ENCODE assay signal across 28 mouse cellular contexts in the genomic region with DNA sequence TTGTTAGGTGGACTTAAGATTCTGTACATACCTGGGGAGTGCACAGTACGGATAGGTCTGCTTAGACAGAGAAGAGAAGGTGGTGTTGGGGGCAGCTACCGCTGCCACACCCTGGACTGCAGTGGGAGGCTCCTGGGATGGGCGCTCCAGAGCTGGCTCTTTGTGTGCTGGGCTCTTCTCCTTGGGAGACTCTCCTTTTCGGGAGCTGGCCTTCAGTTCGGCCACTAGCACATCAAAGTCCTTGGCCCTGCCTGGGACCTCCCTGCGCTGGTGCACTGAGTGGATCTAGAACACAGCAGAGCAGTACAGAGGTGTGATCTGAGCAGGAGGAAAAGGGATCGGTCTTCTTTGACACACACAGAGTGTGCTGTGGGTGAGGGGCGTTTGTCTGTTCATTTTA. TPM values are rescaled to one million over a fixed set of nuclear protein-coding genes. Genes with fewer than 3 reads are reported as not detected.
A peak's percentile ranks its signal among the peaks of the same experiment; 100 is the strongest.
DNase-seq lines count a peak whose midpoint lies in the region; ATAC-seq lines count a peak whose summit lies in the region.
"Had no signal": no experiment of that assay in that cellular context is flagged by ENCODE, and none has a peak within 500 bp of the region (broad histone marks: within the 10 kb centered on the region; RNA-seq: fewer than 3 reads in every experiment).

No protein-coding gene starts in this region.

- peaks cover 64% of the 10 kb centered on the region for H3K36me3 ChIP-seq in forebrain, embryonic 12.5 days (replicated peaks)
- H3K36me3 ChIP-seq in forebrain, embryonic 14.5 days (ENCODE audit: control insufficient read depth, insufficient read depth, low read length): peaks cover 67% of the 10 kb centered on the region
- peaks cover 68% of the 10 kb centered on the region for H3K36me3 ChIP-seq in midbrain, embryonic 10.5 days
- H3K36me3 ChIP-seq in midbrain, embryonic 13.5 days: peaks cover 61% of the 10 kb centered on the region

- H3K9ac ChIP-seq in forebrain, embryonic 12.5 days: no peak overlapping the region
- H3K9ac ChIP-seq in forebrain, embryonic 14.5 days (ENCODE audit: low read length): no peak overlapping the region
- H3K9ac ChIP-seq in midbrain, embryonic 13.5 days (replicated peaks): no peak overlapping the region
- H3K9ac ChIP-seq: embryonic facial prominence, embryonic 13.5 days; heart, embryonic 13.5 days; hindbrain, embryonic 12.5 days; hindbrain, embryonic 15.5 days had no signal

- peaks cover 29% of the 10 kb centered on the region for H3K4me1 ChIP-seq in forebrain, embryonic 12.5 days
- peaks cover 24% of the 10 kb centered on the region for H3K4me1 ChIP-seq in forebrain, embryonic 14.5 days (ENCODE audit: control insufficient read depth, insufficient read depth, low read length)
- peaks cover 45% of the 10 kb centered on the region for H3K4me1 ChIP-seq in midbrain, embryonic 10.5 days
- peaks cover 28% of the 10 kb centered on the region for H3K4me1 ChIP-seq in midbrain, embryonic 13.5 days (replicated peaks)

- ATAC-seq in forebrain, embryonic 12.5 days (ENCODE audit: low FRiP score): no peak
- no peak for ATAC-seq in forebrain, embryonic 14.5 days
- no peak for ATAC-seq in midbrain, embryonic 13.5 days
- ATAC-seq: intestine, postnatal 0 days; Patski had no signal

- no peak overlapping the region for H3K4me2 ChIP-seq in forebrain, embryonic 12.5 days
- no peak overlapping the region for H3K4me2 ChIP-seq in forebrain, embryonic 14.5 days (ENCODE audit: low read length)
- no peak overlapping the region for H3K4me2 ChIP-seq in midbrain, embryonic 13.5 days (replicated peaks)
- H3K4me2 ChIP-seq: embryonic facial prominence, embryonic 13.5 days; heart, embryonic 13.5 days; hindbrain, embryonic 12.5 days; hindbrain, embryonic 15.5 days had no signal

- no peaks in the 10 kb centered on the region for H3K27me3 ChIP-seq in forebrain, embryonic 12.5 days
- H3K27me3 ChIP-seq in forebrain, embryonic 14.5 days (replicated peaks; ENCODE audit: control insufficient read depth, insufficient read depth, low read length): no peaks in the 10 kb centered on the region
- no peaks in the 10 kb centered on the region for H3K27me3 ChIP-seq in midbrain, embryonic 10.5 days (ENCODE audit: low read depth, poor library complexity, severe bottlenecking)
- H3K27me3 ChIP-seq in midbrain, embryonic 13.5 days: no peaks in the 10 kb centered on the region
- H3K27me3 ChIP-seq: embryonic facial prominence, embryonic 13.5 days; heart, embryonic 13.5 days; hindbrain, embryonic 12.5 days; hindbrain, embryonic 15.5 days; Patski had no signal

- H3K4me3 ChIP-seq in forebrain, embryonic 12.5 days (replicated peaks): no peak overlapping the region
- no peak overlapping the region for H3K4me3 ChIP-seq in forebrain, embryonic 14.5 days (ENCODE audit: low read depth, low read length)
- H3K4me3 ChIP-seq in midbrain, embryonic 10.5 days: no peak overlapping the region
- H3K4me3 ChIP-seq in midbrain, embryonic 13.5 days (replicated peaks): no peak overlapping the region
- H3K4me3 ChIP-seq: embryonic facial prominence, embryonic 10.5 days; embryonic facial prominence, embryonic 13.5 days; erythroblast, embryonic 14.5 days; heart, adult 2 months; heart, embryonic 10.5 days; heart, embryonic 13.5 days; hindbrain, embryonic 12.5 days; hindbrain, embryonic 15.5 days had no signal

- H3K27ac ChIP-seq in forebrain, embryonic 12.5 days: 0 out of 2 replicates have a peak overlapping the region, but pooled peaks have one; percentile 8
- no peak overlapping the region for H3K27ac ChIP-seq in forebrain, embryonic 14.5 days (ENCODE audit: low read depth, low read length)
- H3K27ac ChIP-seq in midbrain, embryonic 10.5 days (replicated peaks): peak overlapping the region; percentile 2; the same call in 1 of the 2 replicates
- no peak overlapping the region for H3K27ac ChIP-seq in midbrain, embryonic 13.5 days
- H3K27ac ChIP-seq: heart, adult 2 months; heart, embryonic 10.5 days; heart, embryonic 13.5 days; hindbrain, embryonic 12.5 days; hindbrain, embryonic 15.5 days had no signal

- 85% methylated on average over 8 of the region's 8 CpGs for WGBS in forebrain, embryonic 12.5 days
- WGBS in forebrain, embryonic 14.5 days: 97% methylated on average over 8 of the region's 8 CpGs
- WGBS in midbrain, embryonic 10.5 days: 90% methylated on average over 8 of the region's 8 CpGs
- 93% methylated on average over 8 of the region's 8 CpGs for WGBS in midbrain, embryonic 13.5 days

- peak; percentile 44 to 62 for DNase-seq in adrenal gland, adult (ENCODE audit: inconsistent age in 2 of 2, low spot score in 1 of 2)
- DNase-seq in adrenal gland, postnatal 10 days: no peak
- DNase-seq in forebrain, embryonic 14.5 days (ENCODE audit: low spot score): no peak
- no peak for DNase-seq in midbrain, embryonic 10.5 days (ENCODE audit: low spot score)
- DNase-seq: adrenal gland, adult 8-10 months; adrenal gland, postnatal 36 days; cerebellum, adult 8-10 months; cerebellum, postnatal 10 days; embryo, embryonic 11 days; gastrocnemius, postnatal 25 days; heart, adult 2 months; heart, postnatal 14 days; kidney, adult 2 months had no signal

- no peaks in the 10 kb centered on the region for H3K9me3 ChIP-seq in forebrain, embryonic 12.5 days
- H3K9me3 ChIP-seq in forebrain, embryonic 14.5 days (replicated peaks; ENCODE audit: control insufficient read depth, low read length): no peaks in the 10 kb centered on the region
- H3K9me3 ChIP-seq in midbrain, embryonic 10.5 days (replicated peaks): no peaks in the 10 kb centered on the region
- no peaks in the 10 kb centered on the region for H3K9me3 ChIP-seq in midbrain, embryonic 13.5 days
- H3K9me3 ChIP-seq: embryonic facial prominence, embryonic 10.5 days; embryonic facial prominence, embryonic 13.5 days; G1E; heart, embryonic 10.5 days; heart, embryonic 13.5 days; hindbrain, embryonic 12.5 days; hindbrain, embryonic 15.5 days had no signal

RNA-seq across cellular contexts. Expression of gene Cyb561d1, which starts 4.6 kb away (rescaled TPM):
- total RNA-seq in adrenal gland, postnatal 10 days (2021): 1 to 10 TPM; 6.6 to 6.9 TPM
- 4.3 and 5.6 TPM in 2 replicates for polyA plus RNA-seq in forebrain, embryonic 12.5 days (2016; fragmentation: Nextera tagmentation; extraction: Ambion mirVana)
- polyA plus RNA-seq in forebrain, embryonic 14.5 days (2014; fragmentation: Nextera tagmentation; extraction: Ambion mirVana): 2.4 and 2.9 TPM in 2 replicates
- polyA plus RNA-seq in midbrain, embryonic 10.5 days (2016; fragmentation: Nextera tagmentation; extraction: Ambion mirVana): 4.9 and 5.0 TPM in 2 replicates
- 4.3 and 5.6 TPM in 2 replicates for polyA plus RNA-seq in midbrain, embryonic 13.5 days (2015; fragmentation: Nextera tagmentation; extraction: Ambion mirVana)

RNA-seq across cellular contexts. Expression of gene Atxn7l2, which starts 5.1 kb away (rescaled TPM):
- total RNA-seq in adrenal gland, postnatal 10 days (2021): 10 to 100 TPM in 1 of 2 experiments, 1 to 10 TPM in 1; 7.6 to 10.1 TPM
- polyA plus RNA-seq in forebrain, embryonic 12.5 days (2016; fragmentation: Nextera tagmentation; extraction: Ambion mirVana): 24.0 and 28.1 TPM in 2 replicates
- polyA plus RNA-seq in forebrain, embryonic 14.5 days (2014; fragmentation: Nextera tagmentation; extraction: Ambion mirVana): 24.1 and 30.1 TPM in 2 replicates
- 18.1 and 23.5 TPM in 2 replicates for polyA plus RNA-seq in midbrain, embryonic 10.5 days (2016; fragmentation: Nextera tagmentation; extraction: Ambion mirVana)
- 27.8 and 28.8 TPM in 2 replicates for polyA plus RNA-seq in midbrain, embryonic 13.5 days (2015; fragmentation: Nextera tagmentation; extraction: Ambion mirVana)

RNA-seq across cellular contexts. Expression of gene Amigo1, which starts 19.5 kb away (rescaled TPM):
- 10 to 100 TPM; 13.1 to 18.4 TPM for total RNA-seq in adrenal gland, postnatal 10 days (2021)
- 7.5 and 8.9 TPM in 2 replicates for polyA plus RNA-seq in forebrain, embryonic 12.5 days (2016; fragmentation: Nextera tagmentation; extraction: Ambion mirVana)
- 4.8 and 6.5 TPM in 2 replicates for polyA plus RNA-seq in forebrain, embryonic 14.5 days (2014; fragmentation: Nextera tagmentation; extraction: Ambion mirVana)
- 4.1 and 4.5 TPM in 2 replicates for polyA plus RNA-seq in midbrain, embryonic 10.5 days (2016; fragmentation: Nextera tagmentation; extraction: Ambion mirVana)
- 9.9 and 11.0 TPM in 2 replicates for polyA plus RNA-seq in midbrain, embryonic 13.5 days (2015; fragmentation: Nextera tagmentation; extraction: Ambion mirVana)

RNA-seq across cellular contexts. Expression of gene Sypl2, which starts 20.8 kb away (rescaled TPM):
- 10 to 100 TPM; 13.3 to 44.9 TPM for total RNA-seq in adrenal gland, postnatal 10 days (2021)
- polyA plus RNA-seq in forebrain, embryonic 12.5 days (2016; fragmentation: Nextera tagmentation; extraction: Ambion mirVana): 2.6 and 2.8 TPM in 2 replicates
- polyA plus RNA-seq in forebrain, embryonic 14.5 days (2014; fragmentation: Nextera tagmentation; extraction: Ambion mirVana): 1.5 and 1.8 TPM in 2 replicates
- 0.42 and 0.88 TPM in 2 replicates for polyA plus RNA-seq in midbrain, embryonic 10.5 days (2016; fragmentation: Nextera tagmentation; extraction: Ambion mirVana)
- polyA plus RNA-seq in midbrain, embryonic 13.5 days (2015; fragmentation: Nextera tagmentation; extraction: Ambion mirVana): 0.92 and 0.95 TPM in 2 replicates
- total RNA-seq: hematopoietic stem cell, adult 5-6 weeks had no signal
- polyA plus RNA-seq: erythroblast, embryonic 14.5 days; G1E; Patski had no signal

RNA-seq across cellular contexts. Expression of gene Gpr61, which starts 50.9 kb away (rescaled TPM):
- total RNA-seq in adrenal gland, postnatal 10 days (2021): under 1 TPM; 0.15 to 0.48 TPM
- polyA plus RNA-seq in forebrain, embryonic 12.5 days (2016; fragmentation: Nextera tagmentation; extraction: Ambion mirVana): 0.44 and 0.63 TPM in 2 replicates
- polyA plus RNA-seq in forebrain, embryonic 14.5 days (2014; fragmentation: Nextera tagmentation; extraction: Ambion mirVana): 1.0 and 1.5 TPM in 2 replicates
- polyA plus RNA-seq in midbrain, embryonic 10.5 days (2016; fragmentation: Nextera tagmentation; extraction: Ambion mirVana): 0.33 and 0.41 TPM in 2 replicates
- 2.0 and 2.1 TPM in 2 replicates for polyA plus RNA-seq in midbrain, embryonic 13.5 days (2015; fragmentation: Nextera tagmentation; extraction: Ambion mirVana)
- total RNA-seq: gastrocnemius, adult 8-10 months; gastrocnemius, postnatal 25 days; heart, adult 2 months; heart, postnatal 14 days; hematopoietic stem cell, adult 5-6 weeks had no signal
- polyA plus RNA-seq: erythroblast, embryonic 14.5 days; G1E; gonadal fat pad, adult 2 months; heart, embryonic 13.5 days; kidney, adult 2 months had no signal

Comparison
In these comparisons a context has a peak if more than half of its experiments do, and no peak if none do; other contexts are left out.
1. DNase-seq: peak in adrenal gland, adult (2 of 2); none in adrenal gland, postnatal 10 days (single experiment), forebrain, embryonic 14.5 days (single experiment) and midbrain, embryonic 10.5 days (single experiment).
2. H3K27ac ChIP-seq: peak in forebrain, embryonic 12.5 days (single experiment) and midbrain, embryonic 10.5 days (single experiment); none in forebrain, embryonic 14.5 days (single experiment) and midbrain, embryonic 13.5 days (single experiment).